Mouse (Mus musculus): Measurements from ENCODE around the gene Itsn2. TPM values are rescaled to one million over a fixed set of nuclear protein-coding genes. Genes with fewer than 3 reads are reported as not detected.

Itsn2 gene
- 3.2 and 6.2 TPM in 2 replicates for polyA plus RNA-seq (2012; rRNA removed)

GRCm38 (mm10) chr12:4592541-4593165 lies at the start of gene Itsn2, which contains the start of gene Gm3625:
Gene Itsn2, plus strand, starts transcription at chr12:4592638.
Gene Gm3625, minus strand, starts transcription at chr12:4592927.

GRCm38 (mm10) chr12:4738031-4738576 lies 145.7 kb downstream of the Itsn2 start, which contains the start of gene Fam228a:
Gene Fam228a, minus strand, starts transcription at chr12:4738430.

Other genes starting within 250 kb of the Itsn2 start
- gene Ncoa1, start 115.5 kb upstream of the Itsn2 start, polyA plus RNA-seq (2012; rRNA removed): 5.3 and 5.8 TPM in 2 replicates
- gene Gm3625, start 289 bp downstream of the Itsn2 start, polyA plus RNA-seq (2012; rRNA removed): not detected in 2 replicates
- gene Fam228a, start 145.8 kb downstream of the Itsn2 start, polyA plus RNA-seq (2012; rRNA removed): 0.02 TPM in 1 of 2 replicates, not detected in the other
- 0.05 TPM in 1 of 2 replicates, not detected in the other for gene Pfn4, start 176.4 kb downstream of the Itsn2 start, polyA plus RNA-seq (2012; rRNA removed)
- 0.03 and 0.06 TPM in 2 replicates for gene Fam228b, start 176.6 kb downstream of the Itsn2 start, polyA plus RNA-seq (2012; rRNA removed)
- 7.9 and 15.4 TPM in 2 replicates for gene Sf3b6, start 224.9 kb downstream of the Itsn2 start, polyA plus RNA-seq (2012; rRNA removed)
- gene Fkbp1b, start 249.0 kb downstream of the Itsn2 start, polyA plus RNA-seq (2012; rRNA removed): 1.8 and 2.8 TPM in 2 replicates